Mouse (Mus musculus) kidney, adult 2 months (tissue): ENCODE results near the gene Rassf1.

Experiments
- CTCF ChIP-seq: fragments of 200-500 bp; conservative IDR thresholded peaks from 2 replicates; pipeline ENCODE4 v1.5.1; 2011; ENCODE audit warnings: low read depth, mild to moderate bottlenecking, control low read depth, low read length, moderate library complexity, mixed read lengths; ENCODE audit not compliant: insufficient read depth, insufficient read length
- POLR2A ChIP-seq: fragments of 200-500 bp; IDR thresholded peaks from one replicate; pipeline ENCODE4 v1.6.1; 2011; ENCODE audit warnings: low read depth, low read length, control low read depth

DNA sequence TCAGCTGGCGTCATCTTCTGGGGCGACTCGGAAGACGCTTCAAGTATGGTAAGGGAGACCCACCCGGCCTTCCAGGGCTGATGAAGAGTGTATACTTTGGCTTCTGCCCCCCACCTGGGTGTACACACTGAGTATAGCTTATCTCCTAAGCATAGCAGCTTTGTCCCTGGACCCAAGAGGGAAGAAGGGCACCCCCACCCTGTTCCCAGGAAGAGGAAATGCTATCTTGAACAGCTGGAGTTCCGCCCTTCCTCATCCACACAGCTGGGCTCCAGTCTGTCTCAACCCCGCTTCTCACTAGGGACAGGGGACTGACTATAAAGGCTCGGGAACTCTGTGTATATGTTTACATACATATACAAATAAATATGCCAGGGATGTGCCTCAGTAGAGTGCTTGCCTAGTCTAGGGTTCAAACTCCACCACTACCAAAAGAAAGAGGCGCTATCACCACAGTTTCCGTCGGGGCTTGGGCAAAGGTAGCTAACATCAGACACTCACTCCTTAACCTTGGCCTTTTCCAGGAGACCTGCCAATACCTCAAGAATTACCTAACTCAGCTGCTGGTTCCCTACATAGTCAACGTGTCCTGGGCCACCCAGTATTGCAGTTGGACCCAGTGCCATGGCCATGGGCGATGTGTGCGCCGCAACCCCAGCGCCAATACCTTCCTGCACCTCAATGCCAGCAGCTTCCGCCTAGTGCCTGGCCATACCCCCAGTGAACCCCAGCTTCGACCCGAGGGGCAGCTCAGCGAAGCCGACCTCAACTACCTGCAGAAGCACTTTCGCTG is 20.4 kb downstream of the Rassf1 start:
- TF ChIP-seq POLR2A (no peak), CTCF (no peak)
